Mouse (Mus musculus): ENCODE results near the gene Usp4.

- no peak for TF ChIP-seq POLR2A (IDR thresholded peaks at IDR 0.05; ENCODE audit: insufficient read length, low read depth)
- no peak for TF ChIP-seq MAX (IDR thresholded peaks at IDR 0.05; ENCODE audit: low read depth)
- TF ChIP-seq POLR2AphosphoS2 (IDR thresholded peaks at IDR 0.05; ENCODE audit: insufficient read length, low read depth): no peak
Observed at GRCm38 (mm10) chr9:108337848-108338550, 9.7 kb upstream of the Usp4 start.

Data from myocyte (in vitro differentiated cells).